Mouse (Mus musculus) E14TG2a.4 (cell line): ENCODE results near the gene Lce1a1.

Source experiments
- H3K27me3 ChIP-seq: 2 replicates; pipeline ENCODE4 v1.6.1; 2014; ENCODE audit warnings: low read length, control low read depth; ENCODE audit not compliant: insufficient read depth
- H3K36me3 ChIP-seq: 2 replicates; pipeline ENCODE4 v1.6.1; 2014; ENCODE audit warnings: low read length, control low read depth; ENCODE audit not compliant: insufficient read depth
- H3K4me1 ChIP-seq: replicated peaks from 2 replicates; pipeline ENCODE4 v1.6.1; 2014; ENCODE audit warnings: low read depth, low read length, control low read depth
- H3K4me3 ChIP-seq: replicated peaks from 2 replicates; pipeline ENCODE4 v1.5.1; 2014; ENCODE audit warnings: mild to moderate bottlenecking, low read length
- H3K9me3 ChIP-seq: 2 replicates; pipeline ENCODE4 v1.6.1; 2014; ENCODE audit warnings: low read length, control low read depth
- CTCF ChIP-seq: conservative IDR thresholded peaks from 2 replicates; pipeline ENCODE4 v1.5.1; 2014; ENCODE audit warnings: low read length
- NANOG ChIP-seq: IDR thresholded peaks from 2 replicates; pipeline ENCODE4 v1.6.1; 2014; ENCODE audit warnings: borderline replicate concordance, low read length, mixed read lengths
- POU5F1 ChIP-seq: IDR thresholded peaks from 2 replicates; pipeline ENCODE4 v1.6.1; 2014; ENCODE audit warnings: low read length, borderline replicate concordance

Gene Lce1a1

GRCm38 (mm10) chr3:92638653-92638991 is 9.5 kb downstream of the Lce1a1 start:
- Histone ChIP-seq H3K27me3 (no peaks in the 10 kb centered on the region), H3K9me3 (peaks cover 6% of the 10 kb centered on the region; the same call in 1 of the 2 replicates), H3K36me3 (no peaks in the 10 kb centered on the region), H3K4me3 (no peak overlapping the region), H3K4me1 (no peaks in the 10 kb centered on the region)
- TF ChIP-seq NANOG: no peak

DNA sequence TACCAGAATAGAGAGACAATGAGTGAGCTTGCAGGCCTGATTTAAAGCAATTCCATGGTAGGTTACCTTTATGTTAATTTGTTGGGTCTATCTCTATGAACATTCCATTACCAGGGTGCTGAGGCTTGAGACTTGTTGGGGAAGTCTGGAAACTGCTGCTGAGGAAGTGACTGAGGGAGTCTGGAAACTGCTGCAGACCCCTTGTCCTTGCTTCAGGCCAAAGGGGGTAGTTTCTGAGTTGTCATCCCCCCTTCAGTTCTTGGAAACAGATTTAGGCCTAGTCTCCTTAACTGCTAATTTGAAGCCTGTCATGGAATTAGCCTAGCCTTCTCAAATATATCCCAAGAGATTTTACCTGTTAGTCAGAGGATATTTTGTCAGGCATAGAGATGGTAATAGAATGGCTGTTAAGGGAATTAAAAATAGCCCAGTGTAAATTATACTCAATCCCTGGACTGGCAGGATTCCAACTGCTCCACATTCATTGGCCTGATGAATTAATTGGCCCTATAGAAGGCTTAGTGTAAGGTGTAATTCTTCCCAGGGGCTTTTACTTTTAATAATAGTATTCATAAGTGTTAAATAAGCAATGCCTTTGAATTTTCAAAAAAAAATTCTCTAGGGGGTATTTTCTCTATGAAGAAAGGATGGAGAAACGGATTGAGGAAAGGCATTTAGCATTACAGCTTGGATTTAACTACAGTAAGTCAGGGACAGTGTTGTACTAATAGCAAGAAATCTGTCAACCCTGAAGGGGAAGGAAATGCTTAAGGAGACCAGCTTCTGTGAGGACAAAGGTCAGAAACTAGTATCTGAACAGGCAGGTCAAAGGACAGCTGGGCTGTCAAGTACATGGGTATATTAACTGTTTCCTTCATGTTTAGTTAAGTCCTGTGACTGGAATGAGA is 10.1 kb downstream of the Lce1a1 start:
- H3K4me3 ChIP-seq: no peak overlapping the region
- TF ChIP-seq POU5F1 (no peak), NANOG (no peak), CTCF (no peak)
- H3K27me3 ChIP-seq: no peaks in the 10 kb centered on the region
- H3K4me1 ChIP-seq: no peaks in the 10 kb centered on the region
- no peaks in the 10 kb centered on the region for H3K36me3 ChIP-seq
- H3K9me3 ChIP-seq: peaks cover 6% of the 10 kb centered on the region; the same call in 1 of the 2 replicates

- no peak within 1 kb of the TSS for H3K4me3 ChIP-seq
- no peaks in the 10 kb centered on the region for H3K27me3 ChIP-seq
- TF ChIP-seq CTCF (no peak), POU5F1 (no peak), NANOG (no peak)
- no peaks in the 10 kb centered on the region for H3K36me3 ChIP-seq
- H3K4me1 ChIP-seq: no peaks in the 10 kb centered on the region
- H3K9me3 ChIP-seq: no peaks in the 10 kb centered on the region
Observed at GRCm38 (mm10) chr3:92621560-92621959, 26.5 kb downstream of the Lce1a1 start, which contains the start of gene Lce6a. Lce6a (minus strand) TSS chr3:92621660.

DNA sequence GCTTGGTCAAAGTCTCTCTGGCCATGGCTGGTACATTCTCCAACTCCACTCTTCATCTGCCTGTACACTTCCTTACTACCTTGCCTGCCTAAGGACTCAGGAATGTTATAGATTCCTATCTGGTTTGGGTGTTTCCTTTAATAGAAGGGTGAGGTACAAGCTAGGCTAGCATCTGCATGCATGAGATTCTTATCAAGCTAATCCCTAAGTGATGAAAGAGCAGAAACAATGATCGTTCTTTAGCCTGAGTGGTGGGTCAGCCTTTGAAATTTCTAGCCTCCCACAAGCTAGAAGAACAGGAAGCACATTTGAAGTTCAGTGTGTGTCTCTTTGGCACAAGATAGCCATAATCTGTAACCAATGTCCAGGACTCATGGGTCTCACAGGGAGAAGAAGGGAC is 38.3 kb downstream of the Lce1a1 start:
- Histone ChIP-seq H3K4me3 (no peak overlapping the region), H3K27me3 (no peaks in the 10 kb centered on the region), H3K9me3 (no peaks in the 10 kb centered on the region), H3K4me1 (no peaks in the 10 kb centered on the region), H3K36me3 (no peaks in the 10 kb centered on the region)
- TF ChIP-seq POU5F1: no peak
- no peak for TF ChIP-seq NANOG
- no peak for TF ChIP-seq CTCF

DNA sequence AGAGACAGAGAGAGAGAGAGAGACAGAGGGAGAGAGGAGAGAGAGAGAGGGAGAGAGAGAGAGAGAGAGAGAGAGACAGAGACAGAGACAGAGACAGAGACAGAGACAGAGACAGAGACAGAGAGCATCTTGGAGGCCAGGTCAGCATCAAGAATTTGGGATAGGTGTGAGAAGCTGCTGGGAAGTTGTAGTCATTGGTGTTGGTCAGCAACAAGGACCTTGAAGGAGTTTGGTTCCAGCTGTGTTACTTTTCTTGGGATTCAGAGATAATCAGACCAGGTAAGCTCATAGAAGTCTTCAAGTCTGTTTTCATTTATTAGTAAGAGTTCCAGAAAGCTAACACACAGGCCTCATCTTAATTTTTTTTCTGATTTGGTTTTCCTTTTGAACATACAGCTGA is 40.7 kb downstream of the Lce1a1 start, which contains the start of gene 2210017I01Rik:
Gene 2210017I01Rik, minus strand, starts transcription at position 101 of the 400 bp plus-strand sequence.
- no peaks in the 10 kb centered on the region for H3K27me3 ChIP-seq
- H3K4me3 ChIP-seq: no peak within 1 kb of the TSS
- H3K9me3 ChIP-seq: no peaks in the 10 kb centered on the region
- no peaks in the 10 kb centered on the region for H3K4me1 ChIP-seq
- TF ChIP-seq CTCF: no peak
- TF ChIP-seq POU5F1: no peak
- no peak for TF ChIP-seq NANOG
- no peaks in the 10 kb centered on the region for H3K36me3 ChIP-seq

- TF ChIP-seq CTCF: peak; percentile 31
- no peak for TF ChIP-seq NANOG
- no peaks in the 10 kb centered on the region for H3K4me1 ChIP-seq
- H3K9me3 ChIP-seq: no peaks in the 10 kb centered on the region
- no peaks in the 10 kb centered on the region for H3K27me3 ChIP-seq
- H3K4me3 ChIP-seq: no peak overlapping the region
- H3K36me3 ChIP-seq: no peaks in the 10 kb centered on the region
Observed at GRCm38 (mm10) chr3:92602169-92602568, 45.9 kb downstream of the Lce1a1 start.

DNA sequence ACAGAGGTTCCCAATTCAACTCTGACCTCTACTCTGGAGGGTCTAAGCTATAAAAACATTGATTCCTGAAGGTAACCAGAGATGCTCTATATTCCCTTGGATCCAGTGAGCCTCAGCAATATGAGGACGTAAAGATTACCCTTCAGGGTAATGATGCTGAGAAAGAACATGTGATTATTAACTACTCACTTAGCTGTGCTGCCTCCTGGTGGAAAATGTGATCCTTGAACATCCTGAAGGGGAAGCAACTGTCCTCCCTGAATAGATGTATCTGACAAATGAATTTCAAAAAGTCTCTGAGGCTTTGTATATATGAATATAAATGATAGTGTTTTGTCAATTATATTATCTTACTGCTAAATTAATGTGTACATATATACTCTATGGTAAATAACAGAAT is 47.7 kb downstream of the Lce1a1 start:
- Histone ChIP-seq H3K4me1 (no peaks in the 10 kb centered on the region), H3K4me3 (no peak overlapping the region), H3K27me3 (no peaks in the 10 kb centered on the region), H3K9me3 (no peaks in the 10 kb centered on the region), H3K36me3 (no peaks in the 10 kb centered on the region)
- TF ChIP-seq CTCF (peak; percentile 25), NANOG (no peak)

GRCm38 (mm10) chr3:92599973-92600372 is 48.1 kb downstream of the Lce1a1 start:
- TF ChIP-seq NANOG: no peak
- TF ChIP-seq POU5F1: no peak
- TF ChIP-seq CTCF: no peak
- Histone ChIP-seq H3K4me3 (no peak overlapping the region), H3K4me1 (no peaks in the 10 kb centered on the region), H3K9me3 (no peaks in the 10 kb centered on the region), H3K36me3 (no peaks in the 10 kb centered on the region), H3K27me3 (no peaks in the 10 kb centered on the region)

DNA sequence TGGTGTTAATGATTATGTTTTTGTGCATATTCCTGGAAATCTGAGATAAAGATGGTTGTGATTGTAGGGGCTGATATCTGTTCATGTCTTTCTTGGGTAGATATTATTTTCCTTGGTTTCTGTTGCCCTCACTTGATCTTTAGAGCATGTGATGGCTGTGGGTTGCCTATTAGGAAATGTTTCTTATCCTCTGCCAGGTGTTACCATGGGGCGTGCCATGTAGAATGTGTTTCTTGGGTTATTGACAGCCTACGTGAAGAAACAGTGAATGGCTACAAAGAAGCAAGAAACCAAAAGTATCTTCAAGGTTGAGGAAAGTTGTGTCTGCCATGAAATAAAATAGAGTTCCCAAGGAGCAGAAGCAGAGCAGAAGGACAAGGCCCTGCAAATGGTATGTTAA is 49.7 kb downstream of the Lce1a1 start:
- Histone ChIP-seq H3K27me3 (no peaks in the 10 kb centered on the region), H3K36me3 (no peaks in the 10 kb centered on the region), H3K4me3 (no peak overlapping the region), H3K9me3 (no peaks in the 10 kb centered on the region), H3K4me1 (no peaks in the 10 kb centered on the region)
- no peak for TF ChIP-seq NANOG
- TF ChIP-seq POU5F1: no peak
- no peak for TF ChIP-seq CTCF
